Mouse (Mus musculus): ENCODE data around the gene Epor.
A peak's percentile ranks its signal among the peaks of the same experiment; 100 is the strongest.

The Epor gene

GRCm38 (mm10) chr9:21963417-21963816, at the start of gene Epor:
Gene Epor, minus strand, starts transcription at chr9:21963506.
- peak; percentile 66 to 82 for DNase-seq

DNA sequence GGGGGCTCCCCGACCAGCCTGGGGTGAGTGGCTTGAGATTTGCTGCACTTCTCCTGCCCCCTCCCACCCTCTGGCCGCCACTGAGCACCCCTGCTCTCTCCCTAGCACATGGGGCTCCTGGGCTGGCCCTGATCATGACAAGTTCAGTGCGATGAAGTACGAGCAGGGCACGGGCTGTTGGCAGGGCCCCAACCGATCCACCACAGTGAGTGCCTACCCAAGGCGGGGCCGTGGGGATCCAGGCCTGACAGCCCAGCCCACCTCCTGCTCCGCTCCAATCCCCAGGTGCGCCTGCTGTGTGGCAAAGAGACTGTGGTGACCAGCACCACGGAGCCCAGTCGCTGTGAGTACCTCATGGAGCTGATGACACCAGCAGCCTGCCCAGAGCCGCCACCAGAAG, 49.4 kb upstream of the Epor start:
- peak in 1 of 2 experiments; percentile 45 for DNase-seq

DNA sequence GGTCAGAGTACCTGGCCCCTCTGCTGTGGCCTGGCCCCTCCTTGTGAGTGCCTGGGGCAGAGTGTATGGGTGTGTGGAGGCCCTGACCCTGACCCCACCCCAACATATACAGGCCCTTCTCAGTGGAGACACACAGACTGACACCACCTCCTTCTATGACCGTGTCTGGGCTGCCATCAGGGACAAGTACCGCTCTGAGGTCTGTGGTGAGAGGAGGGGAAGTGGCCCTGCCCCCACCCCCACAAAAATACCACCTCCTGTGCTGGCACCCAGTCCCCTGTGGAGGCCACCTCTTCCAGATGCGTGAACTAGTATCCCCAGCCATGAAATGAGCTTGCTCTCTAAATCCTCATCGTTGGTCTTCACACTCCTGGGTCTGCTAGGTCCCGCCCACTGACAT, 47.7 kb upstream of the Epor start:
- DNase-seq, result no peak

- no peak for DNase-seq
Measured at GRCm38 (mm10) chr9:22004546-22004945, 41.2 kb upstream of the Epor start.

- DNase-seq, result peak; percentile 31 to 55
Measured at GRCm38 (mm10) chr9:22003163-22003554, 39.9 kb upstream of the Epor start.

- DNase-seq, result peak; percentile 100
Measured at GRCm38 (mm10) chr9:22002194-22003162, 39.2 kb upstream of the Epor start, which contains the start of the genes Ccdc151 and Prkcsh. Gene Ccdc151, minus strand, starts transcription at chr9:22002634. Gene Prkcsh, plus strand, starts transcription at chr9:22002806.

- DNase-seq, result no peak
Measured at GRCm38 (mm10) chr9:22001633-22002032, 38.3 kb upstream of the Epor start.

DNA sequence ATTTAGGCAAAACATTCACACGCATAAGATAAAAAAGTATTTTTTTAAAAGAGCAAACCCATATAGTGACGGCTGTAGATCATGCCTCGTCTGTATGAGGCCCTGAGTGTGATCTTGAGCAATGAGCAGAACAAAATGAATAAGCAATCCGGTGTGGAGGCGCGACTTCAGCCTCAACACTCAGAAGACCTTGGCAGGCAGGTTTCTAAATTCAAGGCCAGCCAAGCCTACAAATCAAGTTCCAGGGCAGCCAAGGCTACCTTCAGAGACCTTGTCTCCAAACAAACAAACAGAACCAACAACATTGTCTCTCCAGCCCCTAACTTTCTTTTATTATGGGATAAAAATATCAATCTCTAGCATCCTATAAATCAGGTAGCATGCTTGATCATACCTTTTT, 37.0 kb upstream of the Epor start:
- no peak for DNase-seq

DNA sequence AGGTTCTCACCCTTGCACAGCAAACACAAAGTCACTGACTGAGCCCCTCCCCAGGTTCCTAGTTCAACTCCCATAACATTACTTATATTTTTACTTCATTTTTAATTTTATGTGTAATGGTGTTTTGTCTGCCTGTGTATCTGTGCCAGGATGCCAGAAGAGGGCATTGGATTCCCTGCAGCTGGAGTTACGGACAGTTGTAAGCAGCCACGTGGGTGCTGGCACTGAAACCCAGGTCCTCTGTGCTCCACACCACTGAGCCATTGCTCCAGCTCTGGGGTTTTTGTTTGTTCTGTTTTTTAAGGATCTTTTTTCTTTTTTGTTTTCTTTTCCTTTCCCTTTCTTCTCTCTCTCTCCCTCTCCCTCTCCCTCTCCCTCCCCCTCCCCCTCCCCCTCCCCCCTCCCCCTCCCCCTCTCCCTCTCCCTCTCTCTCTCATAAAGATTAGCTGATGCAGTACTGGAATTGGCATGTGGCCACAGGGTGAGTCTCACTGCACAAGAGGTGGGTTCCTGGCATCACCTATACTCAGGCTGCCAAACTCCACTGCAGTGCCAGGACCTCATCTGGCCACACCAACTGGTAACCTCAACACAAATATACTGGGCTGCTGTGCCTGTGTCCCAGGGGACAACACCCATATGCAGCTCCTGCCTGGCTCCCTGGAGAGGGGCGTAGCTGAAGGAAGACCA, 33.0 kb upstream of the Epor start:
- DNase-seq, result no peak

GRCm38 (mm10) chr9:21992227-21992626, 28.9 kb upstream of the Epor start:
- DNase-seq, result no peak

- peak; percentile 87 to 93 for DNase-seq
Measured at GRCm38 (mm10) chr9:21989230-21990110, 26.2 kb upstream of the Epor start, which contains the start of gene Rgl3. Gene Rgl3, minus strand, starts transcription at chr9:21989446.

GRCm38 (mm10) chr9:21988421-21989101, 25.3 kb upstream of the Epor start:
- DNase-seq, result peak; percentile 78 to 90

DNA sequence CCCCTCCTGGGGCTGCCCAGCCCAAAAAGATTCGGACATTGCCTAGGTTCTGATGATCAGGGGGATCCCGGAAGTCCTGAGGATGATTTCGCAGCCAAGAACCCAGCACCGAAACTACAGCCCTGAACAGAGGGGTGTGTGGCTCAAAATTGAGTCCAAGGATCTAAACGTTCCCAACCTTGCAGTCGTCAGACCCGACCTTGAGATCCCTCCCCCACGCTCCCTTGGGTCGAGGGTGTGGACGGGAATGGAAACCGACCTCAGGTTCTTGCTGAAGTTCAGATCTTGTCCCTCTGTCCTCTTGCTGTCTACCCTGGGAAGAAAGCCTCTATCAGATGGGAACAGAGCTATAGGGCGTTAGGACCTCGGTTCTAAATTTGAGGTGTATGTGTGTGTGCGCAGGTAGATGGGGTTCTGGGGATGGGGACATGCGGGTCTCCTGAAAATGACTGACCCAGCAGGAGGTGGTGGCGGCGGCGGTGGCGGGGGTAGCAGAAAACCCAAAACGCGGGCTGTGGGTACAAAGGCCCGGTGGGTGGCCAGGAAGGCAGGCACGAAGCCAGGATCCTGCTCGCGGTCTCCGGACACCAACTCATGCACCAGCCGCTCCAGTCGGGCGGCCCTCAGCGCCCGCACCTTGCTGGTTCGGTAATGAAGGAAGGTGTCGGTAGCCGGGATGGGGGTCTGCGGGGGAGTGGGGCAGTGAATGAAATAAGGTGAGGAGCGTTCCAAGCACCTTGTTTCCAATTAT, 24.5 kb upstream of the Epor start:
- DNase-seq, result peak; percentile 28 to 52

- DNase-seq, result no peak
Measured at GRCm38 (mm10) chr9:21983911-21984310, 20.6 kb upstream of the Epor start.

DNA sequence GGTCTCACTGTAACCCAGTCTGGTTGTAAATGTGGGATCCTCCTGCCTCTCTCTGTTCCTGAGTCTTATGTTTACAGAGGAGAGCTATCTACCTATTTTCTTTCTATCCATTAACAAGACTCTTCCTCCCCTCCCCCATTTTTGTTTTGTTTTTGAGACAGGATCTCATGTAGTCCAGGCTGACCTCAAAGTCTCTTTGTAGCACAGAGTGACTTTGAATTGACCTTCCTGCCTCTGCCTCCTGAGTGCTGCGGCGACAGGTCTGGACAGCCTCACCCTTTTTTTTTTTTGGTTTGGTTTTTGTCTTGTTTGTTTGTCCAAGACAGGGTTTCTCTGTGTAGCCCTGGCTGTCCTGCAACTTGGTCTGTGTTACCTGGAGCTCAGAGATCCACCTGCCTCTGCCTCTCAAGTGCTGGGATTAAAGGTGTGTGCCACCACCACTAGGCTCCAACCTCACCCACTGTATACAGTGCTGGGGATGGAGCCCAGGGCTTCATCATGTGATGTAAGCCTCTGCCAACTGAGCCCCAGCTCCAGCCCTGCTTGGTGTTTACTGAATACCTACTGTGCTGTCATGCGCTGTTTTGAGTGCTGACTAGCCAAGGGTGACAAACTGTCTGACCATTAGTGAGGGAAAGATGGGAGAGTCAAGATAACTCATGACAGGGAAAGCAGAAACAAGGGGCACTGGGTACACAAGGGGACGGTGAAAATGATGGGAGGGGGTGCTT, 15.3 kb upstream of the Epor start:
- peak; percentile 45 to 70 for DNase-seq

DNA sequence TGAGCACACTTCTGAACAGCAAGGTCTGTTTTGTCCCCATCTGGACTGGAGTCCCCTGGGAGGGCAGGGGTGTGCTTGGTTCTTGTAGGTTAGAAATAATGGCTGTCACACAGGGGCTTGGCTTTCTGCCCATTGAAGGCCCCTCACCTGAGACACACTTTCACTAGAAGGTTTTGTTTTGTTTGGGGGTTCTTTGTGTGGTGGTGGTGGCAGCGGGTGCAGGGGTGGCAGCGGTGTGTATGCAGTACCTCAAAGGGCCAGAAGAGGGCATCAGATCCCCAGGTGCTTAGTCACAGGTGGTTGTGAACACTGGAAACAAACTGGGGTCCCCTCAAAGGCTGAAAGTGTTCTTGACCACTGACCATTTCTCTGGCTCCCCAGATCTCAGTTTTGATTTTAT, 14.7 kb upstream of the Epor start:
- DNase-seq, result peak; percentile 47 to 63

- DNase-seq, result no peak
Measured at GRCm38 (mm10) chr9:21977331-21977730, 14.0 kb upstream of the Epor start.

DNA sequence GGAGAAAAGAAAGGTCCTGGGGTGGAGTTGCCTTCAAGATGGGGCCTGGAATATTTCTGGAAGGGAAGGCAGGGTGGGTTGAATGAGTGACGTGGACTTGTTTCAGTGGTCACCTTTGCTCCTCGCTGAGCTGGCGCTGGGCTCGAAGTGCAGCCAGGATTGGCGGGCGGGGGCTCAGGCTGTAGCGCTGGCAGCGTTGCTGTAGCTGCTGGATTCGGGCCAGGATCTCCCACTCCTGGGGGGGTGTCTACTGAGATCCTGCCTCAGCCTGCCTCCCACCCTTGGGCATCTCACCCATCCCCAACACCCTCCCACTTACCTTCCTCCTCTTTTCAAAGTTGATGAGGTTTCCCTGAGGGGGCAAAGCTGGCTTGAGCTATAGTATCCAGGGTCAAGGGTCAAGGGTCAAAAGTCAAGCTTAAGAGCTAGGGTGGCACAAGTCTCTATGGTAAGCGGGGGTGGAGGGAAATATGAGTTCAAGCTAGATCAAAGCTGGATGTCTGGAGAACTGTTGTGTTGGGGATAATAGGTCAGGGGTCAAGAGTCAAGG, 13.4 kb upstream of the Epor start:
- peak in 1 of 2 experiments; percentile 45 for DNase-seq

DNA sequence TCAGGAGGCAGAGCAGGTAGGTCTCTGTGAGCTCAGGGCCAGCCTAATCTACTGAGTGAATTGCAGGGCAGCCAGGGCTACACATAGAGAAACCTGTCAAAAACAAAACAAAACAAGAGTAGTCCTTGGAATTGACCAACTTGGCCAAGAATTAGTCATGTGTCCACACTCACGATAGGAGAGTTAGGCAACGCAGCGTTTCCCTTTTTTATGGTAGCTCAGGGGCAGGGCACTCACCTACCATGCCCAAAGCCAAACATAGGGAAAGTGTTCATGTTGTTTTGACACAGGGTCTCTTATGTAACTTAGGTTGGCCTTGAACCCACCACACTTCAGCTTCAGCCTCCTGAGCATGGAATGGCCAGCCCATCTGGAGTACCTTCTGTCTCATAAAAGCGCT, 6.0 kb upstream of the Epor start:
- DNase-seq, result no peak

DNA sequence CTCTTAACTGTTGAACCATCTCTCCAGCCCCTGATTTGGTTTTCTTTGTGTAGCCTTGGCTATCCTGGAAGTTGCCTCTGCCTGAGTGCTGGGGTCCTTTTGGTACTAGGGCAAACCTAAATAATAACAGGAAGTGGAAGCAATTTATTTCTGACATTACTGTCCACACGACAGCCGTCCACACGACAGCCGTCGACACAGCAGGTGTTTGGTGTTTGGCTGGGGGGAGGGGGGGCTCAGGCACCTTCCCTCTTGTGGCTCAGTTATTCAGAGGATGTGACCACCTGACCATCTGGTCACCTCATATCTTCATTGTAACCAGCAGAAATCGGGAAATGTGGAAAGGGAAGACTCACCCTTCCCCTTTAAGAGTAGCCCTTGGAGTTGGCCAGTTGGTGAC, 5.6 kb upstream of the Epor start:
- DNase-seq, result no peak

All from kidney, postnatal 25 days (tissue).